Mouse (Mus musculus): ENCODE results near the gene Gm17469. TPM values are rescaled to one million over a fixed set of nuclear protein-coding genes. Genes with fewer than 3 reads are reported as not detected.
"Not testable (repeated sequence)": the region's sequence is repeated elsewhere in the genome, so short reads cannot be mapped to it uniquely, and the experiment has no call there.

The Gm17469 gene
- total RNA-seq (2018; cell fraction: chromatin; rRNA removed) = not detected
- total RNA-seq (2018; cell fraction: cytosol; rRNA removed) = not detected
- not detected for total RNA-seq (2018; cell fraction: nucleus; rRNA removed)
- polyA plus RNA-seq (2018) = not detected in 3 replicates

DNA sequence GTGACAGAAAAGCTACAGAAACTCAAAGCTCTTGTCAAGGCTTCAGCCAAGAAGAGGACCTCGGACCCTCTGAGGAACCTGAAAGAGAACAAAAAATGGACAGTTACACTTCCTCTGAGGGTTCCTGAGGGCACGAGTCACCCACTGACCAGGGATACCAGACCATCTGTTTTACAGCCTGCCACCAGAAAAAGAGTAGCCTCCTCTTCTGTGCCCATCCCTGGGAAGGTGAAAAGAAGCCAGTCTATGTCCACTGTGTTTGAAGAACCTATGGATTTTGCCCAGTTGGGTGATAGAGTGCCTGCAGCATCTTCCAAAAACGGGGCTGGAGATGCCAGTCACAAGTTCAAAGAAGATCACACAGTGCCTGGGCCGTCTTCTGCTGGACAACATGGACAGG lies at the start of gene Gm17469:
TSS of gene Gm17469 (plus strand) at position 301 of the 400 bp plus-strand sequence.
- not testable (repeated sequence) for H3K4me3 ChIP-seq (ENCODE audit: inconsistent target); H3K27ac ChIP-seq; H3K79me2 ChIP-seq (ENCODE audit: inconsistent target); H3K36me3 ChIP-seq (ENCODE audit: inconsistent target)
- no CpG with 5 or more reads among the region's 4 CpGs for WGBS (ENCODE audit: missing documents)

Other genes starting within 250 kb of the Gm17469 start
- gene Gm17584, start 129.3 kb upstream of the Gm17469 start, polyA plus RNA-seq (2018) = not detected in 3 replicates

Measured in macrophage (primary cell).